Mouse (Mus musculus) hindbrain, embryonic 11.5 days (tissue): ENCODE results near the gene Klhl3. TPM values are rescaled to one million over a fixed set of nuclear protein-coding genes. Genes with fewer than 3 reads are reported as not detected.

Experiments
- ATAC-seq: fragments of 200-750 bp; cut with Nextera tagmentation; 2 replicates; pipeline ENCODE4 v1.8.0; 2017; ENCODE audit warnings: mild to moderate bottlenecking, moderate TSS enrichment, moderate library complexity; ENCODE audit not compliant: low FRiP score
- DNase-seq: peaks from one replicate; pipeline ENCODE4 v3.0.0-alpha.2; 2015; ENCODE audit warnings: low spot score
- H3K27ac ChIP-seq: fragments of 300-500 bp; sonication (generic); 2 replicates; pipeline ENCODE4 v1.5.1; 2014; ENCODE audit warnings: mild to moderate bottlenecking, low read depth, low read length
- H3K27me3 ChIP-seq: fragments of 300-500 bp; sonication (generic); 2 replicates; pipeline ENCODE4 v1.6.1; 2014; ENCODE audit warnings: mild to moderate bottlenecking, low read length, moderate library complexity, mixed read lengths; ENCODE audit not compliant: control insufficient read depth, insufficient read depth
- H3K36me3 ChIP-seq: fragments of 300-500 bp; sonication (generic); 2 replicates; pipeline ENCODE4 v1.6.1; 2014; ENCODE audit warnings: mild to moderate bottlenecking, low read length, moderate library complexity, mixed read lengths; ENCODE audit not compliant: control insufficient read depth, insufficient read depth
- H3K4me1 ChIP-seq: fragments of 300-500 bp; sonication (generic); replicated peaks from 2 replicates; pipeline ENCODE4 v1.6.1; 2014; ENCODE audit warnings: low read length, mixed read lengths; ENCODE audit not compliant: control insufficient read depth, insufficient read depth
- H3K4me2 ChIP-seq: fragments of 300-500 bp; sonication (generic); replicated peaks from 2 replicates; pipeline ENCODE4 v1.6.1; 2014; ENCODE audit warnings: mild to moderate bottlenecking, low read depth, low read length
- H3K4me3 ChIP-seq: fragments of 300-500 bp; sonication (generic); 2 replicates; pipeline ENCODE4 v1.5.1; 2014; ENCODE audit warnings: low read depth, low read length
- H3K9ac ChIP-seq: fragments of 300-500 bp; sonication (generic); 2 replicates; pipeline ENCODE4 v1.6.1; 2014; ENCODE audit warnings: low read depth, low read length
- H3K9me3 ChIP-seq: fragments of 300-500 bp; sonication (generic); 2 replicates; pipeline ENCODE4 v1.6.1; 2016; ENCODE audit warnings: low read length; ENCODE audit not compliant: control insufficient read depth
- WGBS: fragments of 180-500 bp; shearing (Covaris S2); extraction: QIAGEN DNeasy Blood & Tissue Kit; methylation state at CpG from one replicate; pipeline ENCODE4 v1.1.7; 2014; 5-methylcytosine and 5-hydroxymethylcytosine counted together
- microRNA counts: library from miRNA; unstranded; fragments of <30 nt; microRNA quantifications from one replicate; lab custom pipeline; 2015
- polyA plus RNA-seq: library from polyadenylated mRNA; unstranded; fragments of >200 nt; fragmentation: Nextera tagmentation; extraction: Ambion mirVana; gene quantifications from 2 replicates; pipeline ENCODE4 v1.2.1, GENCODE M21; 2014

The Klhl3 gene
- polyA plus RNA-seq, 1 experiment from 2014 or later: 3.9 TPM

DNA sequence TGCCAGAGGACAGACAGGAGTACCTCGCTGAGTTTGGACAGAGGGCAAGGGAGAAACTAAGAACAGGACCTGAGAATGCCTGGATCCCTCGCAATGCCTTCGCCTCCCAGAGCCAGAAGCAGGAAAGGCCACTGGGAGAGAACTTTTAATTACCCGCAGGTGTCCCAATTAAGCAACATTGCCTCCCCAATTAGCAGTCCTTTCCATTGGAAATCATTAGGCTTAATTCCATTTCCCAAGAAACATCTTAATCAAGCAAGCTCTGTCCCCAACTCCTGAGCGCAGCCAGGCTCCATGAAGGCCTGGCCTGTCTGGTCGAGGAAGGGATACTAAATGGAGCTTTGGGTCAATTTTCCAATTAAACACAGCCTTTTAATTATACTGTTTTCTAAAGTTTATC lies 147.7 kb downstream of the Klhl3 start:
- ATAC-seq (no peak), DNase-seq (no peak)
- Histone ChIP-seq H3K4me1 (no peaks in the 10 kb centered on the region), H3K36me3 (no peaks in the 10 kb centered on the region), H3K9me3 (no peaks in the 10 kb centered on the region), H3K27ac (no peak overlapping the region), H3K9ac (no peak overlapping the region), H3K4me2 (no peak overlapping the region), H3K4me3 (no peak overlapping the region), H3K27me3 (no peaks in the 10 kb centered on the region)
- 88% methylated on average over 6 of the region's 6 CpGs for WGBS

DNA sequence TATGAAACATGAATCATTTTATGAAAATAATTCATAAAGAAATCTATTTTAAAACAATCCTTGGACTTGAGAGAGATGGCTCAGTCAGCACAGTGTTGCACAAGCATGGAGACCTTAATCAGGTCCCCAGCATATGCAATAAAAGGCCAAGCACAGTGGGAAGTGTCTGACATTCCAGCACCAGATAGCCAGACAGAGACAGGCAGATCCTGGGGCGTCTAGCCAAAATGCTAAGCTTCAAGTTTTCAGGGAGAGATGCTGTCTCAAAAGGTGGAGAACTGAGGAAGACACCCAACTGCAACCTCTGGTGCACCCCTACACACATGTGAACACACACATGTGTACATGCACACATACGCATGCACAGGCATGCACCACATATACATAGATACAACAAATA lies 153.1 kb downstream of the Klhl3 start:
- no peak for DNase-seq
- no peak overlapping the region for H3K27ac ChIP-seq
- H3K4me1 ChIP-seq: no peaks in the 10 kb centered on the region
- no peaks in the 10 kb centered on the region for H3K9me3 ChIP-seq
- H3K9ac ChIP-seq: no peak overlapping the region
- H3K27me3 ChIP-seq: no peaks in the 10 kb centered on the region
- H3K36me3 ChIP-seq: no peaks in the 10 kb centered on the region
- H3K4me2 ChIP-seq: no peak overlapping the region
- H3K4me3 ChIP-seq: no peak overlapping the region
- 74% methylated on average over 2 of the region's 2 CpGs for WGBS
- no peak for ATAC-seq

DNA sequence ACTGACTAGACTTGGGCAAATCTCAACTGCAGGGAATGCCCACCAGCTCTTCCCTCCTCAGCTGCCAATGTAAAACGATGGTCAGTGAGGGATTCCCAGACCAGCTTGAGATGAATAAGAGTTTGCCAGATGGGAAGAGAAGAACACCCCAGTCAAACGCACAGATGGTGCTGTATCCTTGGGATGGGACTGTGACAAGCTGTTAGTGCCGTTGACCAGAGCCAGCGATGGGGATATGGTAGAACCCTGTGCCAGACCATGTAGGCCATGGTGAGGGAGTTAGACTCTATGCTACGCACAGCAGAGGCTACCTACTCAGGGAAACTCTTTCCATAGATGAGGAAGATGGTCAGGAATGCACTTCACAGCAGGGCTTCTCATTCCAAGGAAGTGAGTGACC lies 153.6 kb downstream of the Klhl3 start:
- Histone ChIP-seq H3K4me3 (no peak overlapping the region), H3K4me1 (no peaks in the 10 kb centered on the region), H3K36me3 (no peaks in the 10 kb centered on the region), H3K27me3 (no peaks in the 10 kb centered on the region), H3K9ac (no peak overlapping the region), H3K27ac (no peak overlapping the region), H3K9me3 (no peaks in the 10 kb centered on the region), H3K4me2 (no peak overlapping the region)
- ATAC-seq (no peak), DNase-seq (no peak)
- 86% methylated on average over 5 of the region's 5 CpGs for WGBS

MicroRNAs within 50 kb of the gene (microRNA counts, 519-probe panel; counts per million panel counts)
- microRNA mmu-miR-874 (lab: Ali Mortazavi, UCI): not detected

Other genes with a start within 250 kb of the Klhl3 start
- 17.0 and 19.0 TPM in 2 replicates for gene Spock1, start 205.3 kb downstream of the Klhl3 start, polyA plus RNA-seq
- gene Hnrnpa0, start 15.0 kb upstream of the Klhl3 start, polyA plus RNA-seq: 56.9 and 61.9 TPM in 2 replicates
- gene Idnk, start 44.1 kb upstream of the Klhl3 start, polyA plus RNA-seq: 57.8 and 62.7 TPM in 2 replicates
- 124 and 159 TPM in 2 replicates for gene Ubqln1, start 102.1 kb upstream of the Klhl3 start, polyA plus RNA-seq
- gene Gkap1, start 162.1 kb upstream of the Klhl3 start, polyA plus RNA-seq: 37.3 and 45.2 TPM in 2 replicates
- gene Kif27, start 245.5 kb upstream of the Klhl3 start, polyA plus RNA-seq: 1.4 and 2.5 TPM in 2 replicates